Mouse (Mus musculus) erythroblast, embryonic 14.5 days (primary cell): Measurements from ENCODE around the gene Crb3.

Source experiments
- GATA1 ChIP-seq: IDR thresholded peaks from 2 replicates; pipeline ENCODE4 v1.6.1; 2012; ENCODE audit warnings: low read length, inconsistent platforms, mixed read lengths
- TAL1 ChIP-seq: IDR thresholded peaks from 3 replicates; pipeline ENCODE4 v1.6.1; 2012; ENCODE audit warnings: low read length, inconsistent platforms, mixed read lengths

- TF ChIP-seq TAL1 (no peak), GATA1 (no peak)
These were observed 11.8 kb downstream of the Crb3 start for GRCm38 (mm10) chr17:57070699-57071098.
